Mouse (Mus musculus) embryo, embryonic 11.5 days (tissue): ENCODE data around the gene Gm28048.

ENCODE experiments used
- DNase-seq: peaks from one replicate; pipeline ENCODE4 v3.0.0-alpha.2; 2012; ENCODE audit warnings: low read depth, low spot score

The Gm28048 gene

DNA sequence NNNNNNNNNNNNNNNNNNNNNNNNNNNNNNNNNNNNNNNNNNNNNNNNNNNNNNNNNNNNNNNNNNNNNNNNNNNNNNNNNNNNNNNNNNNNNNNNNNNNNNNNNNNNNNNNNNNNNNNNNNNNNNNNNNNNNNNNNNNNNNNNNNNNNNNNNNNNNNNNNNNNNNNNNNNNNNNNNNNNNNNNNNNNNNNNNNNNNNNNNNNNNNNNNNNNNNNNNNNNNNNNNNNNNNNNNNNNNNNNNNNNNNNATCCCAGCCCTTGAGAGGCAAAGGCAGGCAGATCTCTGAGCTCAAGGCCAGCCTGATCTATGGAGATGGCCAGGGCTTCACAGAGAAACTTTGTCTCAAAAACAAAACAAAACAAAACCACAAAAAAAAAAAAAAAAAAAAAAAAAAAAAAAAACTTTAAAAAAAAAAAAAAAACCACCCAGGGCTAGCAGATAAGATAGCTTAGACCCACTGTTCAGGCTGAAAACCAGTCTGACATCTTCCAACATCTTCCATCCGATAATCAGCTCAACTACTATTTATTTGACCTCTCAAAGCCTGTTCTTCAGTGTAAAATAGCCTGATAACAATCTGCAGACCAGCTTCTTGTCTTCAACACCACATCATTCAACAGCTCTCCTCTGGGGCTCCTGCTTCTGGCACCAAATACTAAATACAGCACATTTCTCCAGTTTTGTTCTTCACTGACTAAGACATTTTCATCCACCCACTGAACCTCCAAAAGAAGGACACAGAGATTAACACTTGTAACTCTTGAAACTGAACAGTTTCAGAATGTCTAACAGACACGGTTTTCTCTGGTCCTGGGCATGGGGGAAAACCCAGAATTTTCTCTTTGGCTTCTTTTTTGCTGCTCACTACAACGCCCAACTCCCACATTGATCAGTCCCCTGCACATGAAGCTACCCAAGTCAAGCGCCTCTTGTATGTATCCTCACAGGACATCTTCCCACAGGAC, 136.9 kb downstream of the Gm28048 start:
- no peak for DNase-seq

DNA sequence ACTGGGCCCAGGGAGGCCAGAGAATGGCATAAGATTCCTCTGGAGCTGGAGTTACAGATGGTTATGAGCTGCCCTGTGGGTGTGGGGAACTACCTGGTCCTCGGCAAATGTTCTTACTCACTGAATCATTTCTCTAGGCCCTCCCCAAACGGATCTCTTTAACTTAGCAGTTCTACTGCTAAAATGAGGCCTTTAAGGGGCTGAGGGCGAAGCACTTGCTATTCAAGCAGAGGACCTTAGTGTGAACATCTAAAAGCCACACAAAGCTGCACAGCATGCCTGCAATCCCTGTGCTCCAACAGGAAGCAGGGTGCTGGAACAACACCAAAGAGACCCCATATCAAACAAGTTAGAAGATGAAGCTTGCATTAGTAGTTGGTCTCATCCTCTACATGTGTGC, 142.4 kb downstream of the Gm28048 start:
- DNase-seq = no peak

DNA sequence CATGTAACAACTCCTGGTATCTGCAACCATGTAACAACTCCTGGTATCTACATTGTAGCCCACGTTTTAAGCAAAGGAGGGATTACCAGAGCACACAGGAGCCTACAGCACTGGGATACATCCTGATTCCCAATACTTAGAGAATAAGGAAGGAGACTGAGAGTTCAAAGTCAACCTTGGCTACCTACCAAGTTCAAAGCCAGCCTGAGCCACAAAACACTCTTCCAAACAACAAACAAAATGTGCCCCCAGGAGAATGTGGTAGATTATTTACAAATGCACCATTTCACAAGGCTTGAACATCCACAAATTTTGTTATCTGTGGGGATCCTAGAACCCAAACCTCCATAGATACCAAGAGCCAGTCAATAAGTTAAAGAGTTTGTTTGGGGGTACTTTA, 143.5 kb downstream of the Gm28048 start:
- DNase-seq = no peak

DNA sequence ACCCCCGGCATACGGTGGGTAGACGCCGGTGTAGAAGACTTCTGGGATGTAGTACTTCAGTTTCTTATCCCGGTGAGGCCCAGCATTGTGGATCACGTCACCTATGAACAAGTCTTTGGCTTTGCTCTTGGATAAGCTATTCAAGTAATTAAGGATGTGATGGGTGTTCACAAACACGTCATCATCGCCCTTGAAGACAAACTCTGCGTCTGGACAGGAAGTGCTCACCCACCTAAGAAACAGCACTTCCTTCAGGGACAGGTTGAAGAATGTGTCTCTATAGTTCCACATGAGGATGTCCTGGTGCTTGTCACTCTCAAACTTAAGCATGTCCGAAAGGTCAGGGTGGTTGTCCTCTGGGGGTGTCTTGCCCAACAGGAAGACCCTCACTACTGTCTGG, 145.6 kb downstream of the Gm28048 start:
- no peak for DNase-seq

DNA sequence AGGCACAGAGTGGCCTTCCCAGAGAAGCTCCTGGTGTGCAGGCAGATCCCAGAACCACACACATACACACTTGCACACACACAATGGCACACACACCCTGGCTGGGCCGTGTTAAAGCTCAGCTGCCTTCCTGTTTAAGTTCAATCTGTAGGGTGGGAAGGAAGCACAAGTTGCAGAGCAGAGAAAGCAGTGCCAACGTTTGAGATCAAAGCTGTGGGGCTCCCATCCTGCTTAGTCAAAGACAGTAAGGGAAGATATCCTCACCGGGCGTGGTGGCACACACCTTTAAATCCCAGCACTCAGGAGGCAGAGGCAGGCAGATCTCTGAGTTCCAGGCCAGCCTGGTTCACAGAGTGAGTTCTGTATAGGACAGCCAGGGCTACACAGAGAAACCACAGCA, 149.3 kb downstream of the Gm28048 start:
- DNase-seq = no peak

DNA sequence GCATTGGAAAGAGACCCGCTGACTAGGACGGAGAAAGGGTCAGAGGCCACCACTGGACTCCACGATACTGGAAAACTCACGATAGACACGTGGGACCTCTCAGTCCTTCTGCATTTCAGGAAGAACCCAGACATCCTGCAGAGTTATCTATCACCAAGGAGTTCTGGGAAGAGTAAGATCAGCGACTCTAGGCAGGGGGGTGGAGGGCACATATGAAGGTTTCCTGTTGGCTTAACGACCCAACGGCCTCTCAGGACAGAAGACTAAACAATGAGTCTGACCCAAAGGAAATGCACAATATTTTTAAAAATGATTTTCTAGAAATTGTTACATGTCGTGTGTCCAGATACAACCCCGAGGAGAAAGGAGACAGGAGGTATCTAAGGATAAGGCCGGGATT, 150.0 kb downstream of the Gm28048 start:
- DNase-seq = no peak

DNA sequence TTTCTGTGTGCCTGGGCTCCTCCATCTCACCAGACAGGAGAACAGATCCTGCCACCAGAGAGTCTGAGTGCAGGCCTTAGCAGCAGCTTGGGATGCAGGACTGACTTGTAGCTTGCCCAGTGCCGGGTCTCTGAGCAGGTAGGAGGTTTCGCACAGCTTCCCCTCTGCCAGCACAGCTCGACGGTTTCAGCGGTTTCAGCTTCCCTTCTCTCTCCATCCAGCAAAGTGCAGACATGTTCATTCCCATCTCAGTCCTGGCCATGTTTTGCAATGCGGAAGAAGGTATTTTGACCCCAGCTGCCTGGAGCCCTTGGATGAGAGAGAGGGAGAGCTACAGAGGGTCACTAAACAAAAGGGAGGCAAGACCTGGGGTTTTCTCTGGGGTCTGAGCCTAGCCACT, 151.2 kb downstream of the Gm28048 start:
- DNase-seq = no peak

DNA sequence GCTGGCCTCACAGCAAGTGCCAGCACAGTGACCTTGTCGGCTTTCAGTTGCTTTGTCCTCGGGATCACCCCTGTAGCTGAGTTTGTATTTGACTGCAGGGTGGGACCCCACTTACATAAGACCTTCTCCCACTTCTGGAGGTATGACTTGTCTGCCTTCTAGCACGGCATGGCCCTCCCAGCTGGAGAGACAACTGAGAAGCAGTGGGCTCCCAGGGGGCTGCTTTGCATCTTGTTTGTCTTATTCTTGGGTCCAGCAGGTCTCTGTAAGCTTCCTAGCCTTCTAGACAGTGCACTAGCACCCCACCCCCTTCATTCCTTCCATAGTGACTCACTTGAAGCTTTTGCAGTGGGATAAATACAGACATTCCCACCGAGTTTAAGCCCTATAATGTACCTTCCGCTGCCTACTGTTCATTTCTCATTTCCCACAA, 151.7 kb downstream of the Gm28048 start:
- DNase-seq = no peak

DNA sequence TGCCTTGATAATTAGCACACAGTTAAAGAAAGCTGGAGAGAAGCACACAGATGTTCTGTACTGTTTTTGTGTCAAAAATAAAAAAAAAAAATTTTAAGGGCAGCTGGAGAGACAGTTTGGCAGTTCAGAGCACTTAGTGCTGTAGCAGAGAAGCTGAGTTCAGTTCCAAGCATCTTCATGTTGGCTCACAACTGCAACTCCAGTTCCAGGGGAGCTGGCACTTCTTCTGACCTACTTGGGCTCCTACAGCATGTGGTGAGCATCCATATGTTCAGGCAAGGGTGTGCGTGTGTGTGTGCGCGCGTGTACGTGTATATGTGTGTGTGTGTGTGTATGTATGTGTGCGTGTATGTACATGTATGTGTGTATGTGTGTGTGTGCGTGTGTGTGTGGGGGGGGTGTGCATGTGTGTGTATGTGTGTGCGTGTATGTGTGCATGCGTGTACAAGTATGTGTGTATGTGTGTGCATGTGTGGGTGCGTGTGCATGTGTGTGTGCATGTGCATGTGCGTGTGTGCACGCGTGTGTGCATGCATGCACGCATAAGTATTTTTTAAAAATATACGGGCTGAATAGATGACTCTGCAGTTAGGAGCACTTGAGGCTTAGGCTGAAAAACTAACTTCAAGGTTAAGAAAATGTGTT, 152.8 kb downstream of the Gm28048 start:
- no peak for DNase-seq

DNA sequence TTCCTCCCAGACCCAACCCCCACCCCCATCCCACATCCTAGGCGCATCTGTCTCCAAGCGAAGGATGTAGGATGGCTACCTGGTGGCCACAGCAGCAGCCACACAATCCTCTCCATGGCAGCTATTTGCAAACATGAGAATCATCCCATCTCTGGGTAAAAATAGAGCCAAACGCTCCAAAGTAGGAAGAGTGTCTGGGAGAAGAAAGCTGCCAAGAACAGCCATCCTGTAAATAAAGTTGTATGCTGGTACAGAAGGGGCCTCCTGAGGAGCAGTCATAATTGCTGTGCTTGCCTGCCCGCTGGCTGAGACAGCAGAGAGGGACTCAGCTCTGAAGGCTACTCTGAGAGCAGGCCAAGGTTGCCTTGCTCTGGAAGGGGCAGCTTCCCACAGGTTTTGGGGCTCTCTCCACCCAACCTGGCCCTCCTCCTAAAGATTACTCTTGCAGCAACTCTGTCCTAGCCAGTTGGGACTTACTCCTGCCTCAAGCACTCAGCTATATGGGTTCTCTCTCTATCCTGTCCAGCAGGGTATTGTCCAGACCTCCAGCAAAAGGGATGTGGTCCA, 154.3 kb downstream of the Gm28048 start:
- DNase-seq = no peak

DNA sequence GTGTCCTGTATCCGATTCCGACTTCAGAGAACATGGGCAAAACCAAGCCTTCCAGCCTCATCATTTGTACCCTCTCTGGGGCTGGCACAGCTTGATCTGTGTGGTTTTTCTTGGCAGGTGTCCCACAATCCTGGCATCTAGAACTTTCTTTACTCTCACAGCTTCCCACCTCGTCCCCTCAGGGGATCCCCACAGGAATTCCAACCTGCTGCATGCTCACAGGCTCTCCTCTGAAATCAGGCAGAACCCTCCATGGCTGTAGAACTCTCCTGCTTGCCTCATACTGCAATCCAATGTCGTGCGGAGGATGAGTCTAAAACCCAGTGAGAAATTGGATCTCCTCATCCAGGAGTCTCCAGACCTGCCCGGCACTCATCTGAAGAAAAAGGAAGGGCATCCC, 155.2 kb downstream of the Gm28048 start:
- DNase-seq = no peak

DNA sequence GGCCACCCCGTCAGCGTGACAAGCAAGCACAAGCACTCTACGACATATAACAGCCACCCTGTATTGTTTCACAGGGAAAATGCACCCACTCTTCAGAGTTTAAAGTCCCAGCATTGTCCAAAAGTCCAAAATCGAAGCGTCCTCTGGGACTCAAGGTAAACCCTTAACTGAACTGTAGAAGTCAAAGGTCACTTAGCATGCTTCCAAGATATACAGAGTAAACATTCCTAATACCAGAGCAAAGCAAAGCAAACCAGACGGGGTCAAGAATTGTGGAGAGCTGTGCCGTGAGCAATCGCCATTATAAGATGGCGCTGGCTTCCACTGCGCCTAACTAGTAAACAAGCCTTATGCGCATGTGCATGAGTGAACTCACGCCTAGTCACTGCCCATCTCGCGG, 155.8 kb downstream of the Gm28048 start:
- no peak for DNase-seq

DNA sequence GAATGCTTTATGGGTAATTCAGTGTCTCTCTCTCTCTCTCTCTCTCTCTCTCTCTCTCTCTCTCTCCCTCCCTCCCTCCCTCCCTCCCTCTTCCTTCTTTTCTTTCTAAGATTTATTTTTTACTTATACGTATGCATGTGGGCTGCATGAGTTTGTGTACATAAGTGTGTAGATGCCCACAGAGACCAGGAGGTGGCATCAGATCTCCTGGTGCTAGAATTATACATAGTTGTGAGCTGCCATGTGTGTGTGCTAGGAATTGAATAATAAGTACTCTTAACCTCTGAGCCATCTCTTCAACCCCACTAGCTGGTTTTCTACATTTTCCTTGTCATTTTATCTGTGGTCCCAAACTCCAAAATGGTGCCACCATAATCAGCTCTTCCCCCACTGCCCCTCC, 156.3 kb downstream of the Gm28048 start:
- no peak for DNase-seq

DNA sequence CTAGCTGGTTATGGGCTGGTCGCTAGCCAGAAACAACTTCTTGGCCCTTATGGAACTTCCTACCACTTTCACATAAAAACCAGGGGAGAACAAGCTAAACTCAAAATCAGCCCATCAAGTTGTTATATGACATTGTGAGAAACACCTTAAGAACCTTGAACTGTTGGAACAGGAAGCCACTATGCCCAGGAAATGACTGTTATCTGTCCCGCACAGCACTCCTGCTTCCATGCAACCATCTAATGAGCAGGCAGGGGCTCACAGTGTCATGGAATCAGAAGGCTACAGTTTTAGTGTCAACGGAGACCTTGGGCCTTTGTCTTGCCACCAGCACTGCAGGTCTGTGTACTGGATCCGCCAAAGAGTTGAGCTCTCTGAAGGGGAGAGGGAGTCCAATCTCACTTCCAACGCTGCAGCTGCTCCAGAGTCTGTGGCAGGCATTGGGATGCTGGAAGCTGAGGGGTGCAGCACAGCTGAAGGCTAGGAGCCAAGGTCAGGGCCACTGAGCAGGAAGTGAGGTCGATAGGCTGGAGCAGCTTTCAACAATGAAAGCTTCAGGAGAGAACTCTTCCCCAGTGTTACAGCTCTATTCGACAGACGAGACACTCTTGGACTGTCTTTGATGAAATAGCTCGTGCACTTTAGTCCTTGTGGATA, 157.7 kb downstream of the Gm28048 start:
- no peak for DNase-seq

DNA sequence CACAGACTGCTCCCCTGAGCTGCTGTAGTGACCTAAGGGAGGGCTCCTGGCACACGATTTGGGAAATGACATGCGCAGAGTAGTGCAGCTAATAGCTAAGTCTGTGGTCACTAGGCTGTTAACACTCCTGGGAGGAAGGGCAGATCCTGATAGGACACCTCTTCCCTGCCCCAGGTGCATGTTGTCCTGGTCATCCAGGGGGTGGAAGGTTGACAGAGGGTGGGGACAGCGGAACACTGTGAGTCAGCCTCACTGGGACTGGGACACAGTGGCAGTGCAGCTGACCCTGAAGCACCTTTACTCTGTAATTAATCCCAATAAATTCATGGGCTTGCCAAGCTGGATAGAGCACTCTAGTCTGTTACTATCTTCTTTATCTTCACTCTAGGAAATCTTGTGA, 160.6 kb downstream of the Gm28048 start:
- DNase-seq = no peak

DNA sequence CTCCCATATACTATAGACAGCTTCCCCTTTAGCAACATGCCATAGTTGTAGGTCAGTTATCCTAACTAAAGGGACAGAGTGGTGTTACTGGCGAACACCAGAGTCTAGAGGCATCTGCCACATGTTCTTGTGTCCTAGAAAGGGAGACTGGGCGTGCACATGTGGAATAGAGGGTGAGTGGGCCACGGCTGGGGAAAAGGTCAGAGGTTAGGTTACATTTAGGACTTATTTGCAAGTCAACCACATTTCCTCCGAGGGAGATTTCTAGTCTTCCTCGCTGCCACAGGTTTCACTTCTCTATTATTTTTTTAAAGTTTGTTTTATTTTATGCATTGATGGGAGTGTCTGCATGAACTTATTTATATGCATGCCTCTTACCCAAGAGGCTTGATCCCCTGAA, 163.5 kb downstream of the Gm28048 start:
- no peak for DNase-seq

DNA sequence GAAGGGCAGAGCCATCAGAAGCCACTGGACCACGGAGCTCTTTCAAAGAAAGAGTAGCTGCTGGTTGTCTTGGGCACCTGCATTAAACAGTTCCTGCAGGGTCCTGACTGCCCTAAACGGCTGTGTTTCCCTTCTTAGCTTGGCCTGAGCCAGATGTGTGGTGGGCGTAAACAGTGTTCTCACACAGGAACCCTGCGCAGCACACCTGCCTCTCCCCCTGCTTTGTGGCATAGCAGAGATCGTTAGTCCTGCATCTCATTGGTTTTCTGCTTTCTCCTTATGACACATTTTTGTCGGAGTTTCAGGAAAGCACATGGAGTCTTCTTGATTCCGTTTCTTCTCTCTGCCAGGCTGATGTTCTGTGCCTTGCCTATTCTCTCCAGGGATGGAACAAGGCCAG, 166.0 kb downstream of the Gm28048 start:
- DNase-seq = no peak

DNA sequence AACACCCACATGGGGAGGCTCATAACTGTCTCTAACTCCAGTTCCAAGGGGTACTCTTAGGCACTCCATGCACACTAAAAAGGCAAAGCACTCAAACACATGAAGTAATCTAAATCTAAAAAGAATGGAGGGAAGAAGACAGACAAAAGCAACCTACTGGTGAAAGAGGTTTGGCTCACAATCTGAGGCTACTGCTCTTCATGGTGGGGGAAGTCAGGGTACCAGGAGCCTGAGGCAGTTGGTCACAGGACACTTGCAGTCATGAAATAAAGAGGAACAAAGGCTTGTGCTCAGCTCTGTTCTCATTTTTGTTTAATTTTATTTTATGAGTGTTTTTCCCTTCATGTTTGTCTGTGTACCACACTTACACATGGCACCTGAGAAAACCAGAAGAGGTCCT, 166.7 kb downstream of the Gm28048 start:
- DNase-seq = no peak

DNA sequence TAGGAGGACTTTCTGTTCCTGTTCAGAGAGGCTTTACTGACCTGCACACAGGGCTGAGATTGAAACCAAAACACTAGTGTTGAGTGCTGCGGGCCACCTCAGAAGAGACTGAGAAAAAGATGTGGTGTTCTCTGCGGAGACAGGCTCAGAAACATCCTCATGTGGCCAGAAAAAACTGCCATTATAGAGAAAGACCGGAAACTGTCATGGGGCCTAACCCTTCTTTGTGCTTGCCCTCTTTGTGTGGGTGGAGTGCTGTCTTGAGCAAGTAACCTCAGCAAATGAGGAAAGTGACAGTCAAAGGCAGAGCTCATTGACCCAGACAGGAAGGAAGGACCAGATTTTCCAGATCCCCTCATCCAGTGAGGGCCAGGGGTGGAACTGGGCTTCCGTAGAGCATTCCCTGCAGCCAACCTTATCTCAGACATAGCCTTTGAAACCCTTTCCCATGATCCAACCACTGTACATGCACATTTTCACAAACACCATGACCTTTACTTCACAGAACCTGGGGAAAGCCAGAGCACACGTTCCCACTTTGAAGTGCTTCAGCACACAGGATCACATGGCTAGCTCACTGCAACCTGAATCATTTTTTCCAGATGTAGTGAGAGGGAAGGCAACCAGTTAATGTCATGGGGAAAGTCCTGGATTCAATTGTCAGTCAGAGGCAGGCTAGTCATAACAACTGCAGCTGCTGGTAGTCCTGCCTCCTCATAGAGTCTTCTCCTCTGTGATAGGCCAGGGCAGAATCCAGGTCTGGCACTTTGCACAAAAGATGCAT, 167.8 kb downstream of the Gm28048 start:
- no peak for DNase-seq

DNA sequence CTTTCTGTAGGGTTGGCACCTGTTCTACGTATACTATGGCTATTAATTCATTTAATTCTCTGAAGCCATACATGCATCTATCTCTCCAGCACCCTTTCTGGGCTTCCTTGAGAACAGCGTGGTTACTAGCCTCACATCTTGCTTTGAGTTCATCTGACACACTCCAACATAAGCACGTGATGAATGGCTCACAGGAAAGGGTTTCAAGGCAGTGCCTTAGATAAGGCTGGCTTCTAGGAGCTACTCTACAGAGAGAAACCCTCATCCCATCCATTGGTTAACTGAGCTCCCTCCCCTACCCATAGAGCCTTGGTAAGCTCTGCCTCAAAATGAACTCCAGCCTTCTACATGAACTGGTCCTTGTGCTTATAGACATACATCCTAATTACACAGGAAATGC, 168.5 kb downstream of the Gm28048 start:
- no peak for DNase-seq

DNA sequence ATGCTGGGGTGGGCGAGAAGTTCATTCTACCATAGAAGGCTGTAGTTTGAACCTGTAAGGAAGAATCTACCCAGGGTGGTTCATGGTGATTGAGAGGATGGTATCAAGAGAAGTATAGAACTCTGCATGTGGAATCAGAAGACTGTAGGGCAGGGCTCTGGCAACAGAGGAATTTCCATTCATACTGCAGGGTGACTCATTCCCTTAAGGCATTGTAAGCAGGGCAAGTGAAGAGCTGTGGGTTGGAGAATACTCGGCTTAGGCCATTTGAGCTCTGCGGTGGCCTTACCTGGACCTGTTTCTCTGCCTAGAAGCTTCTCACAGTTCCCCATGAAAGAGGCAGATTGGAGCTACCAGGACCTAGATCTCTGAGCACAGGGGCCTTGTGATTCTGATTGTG, 170.5 kb downstream of the Gm28048 start:
- DNase-seq = no peak
